Mouse (Mus musculus): ENCODE data around the gene Pctp. TPM values are rescaled to one million over a fixed set of nuclear protein-coding genes. Genes with fewer than 3 reads are reported as not detected.
A peak's percentile ranks its signal among the peaks of the same experiment; 100 is the strongest.

The Pctp gene
- total RNA-seq, 1 experiment from 2014 or later, result 7.7 TPM

GRCm38 (mm10) chr11:90007791-90008531 is 5.3 kb upstream of the Pctp start:
- no peak for DNase-seq

- DNase-seq, result no peak
These were observed 3.4 kb upstream of the Pctp start for GRCm38 (mm10) chr11:90006111-90006510.

- no peak for DNase-seq
These were observed 692 bp upstream of the Pctp start for GRCm38 (mm10) chr11:90003386-90003785.

- no peak for DNase-seq
These were observed 274 bp upstream of the Pctp start for GRCm38 (mm10) chr11:90002987-90003348.

- no peak for DNase-seq
These were observed 1.1 kb downstream of the Pctp start for GRCm38 (mm10) chr11:90001396-90002230.

- no peak for DNase-seq
These were observed 2.0 kb downstream of the Pctp start for GRCm38 (mm10) chr11:90000666-90001065.

- DNase-seq, result no peak
These were observed 3.5 kb downstream of the Pctp start for GRCm38 (mm10) chr11:89998996-89999770.

- no peak for DNase-seq
These were observed 5.8 kb downstream of the Pctp start for GRCm38 (mm10) chr11:89996856-89997255.

- DNase-seq, result no peak
These were observed 6.3 kb downstream of the Pctp start for GRCm38 (mm10) chr11:89996406-89996805.

GRCm38 (mm10) chr11:89995596-89995995 is 7.1 kb downstream of the Pctp start:
- DNase-seq, result no peak

GRCm38 (mm10) chr11:89994706-89995105 is 8.0 kb downstream of the Pctp start:
- DNase-seq, result no peak

- no peak for DNase-seq
These were observed 11.0 kb downstream of the Pctp start for GRCm38 (mm10) chr11:89991661-89992060.

GRCm38 (mm10) chr11:89988936-89989589 is 13.6 kb downstream of the Pctp start:
- DNase-seq, result peak; percentile 84

GRCm38 (mm10) chr11:89986516-89986915 is 16.2 kb downstream of the Pctp start:
- DNase-seq, result no peak

- DNase-seq, result no peak
These were observed 17.2 kb downstream of the Pctp start for GRCm38 (mm10) chr11:89985200-89986187.

- no peak for DNase-seq
These were observed 18.3 kb downstream of the Pctp start for GRCm38 (mm10) chr11:89984436-89984835.

GRCm38 (mm10) chr11:89982918-89983317 is 19.8 kb downstream of the Pctp start:
- no peak for DNase-seq

GRCm38 (mm10) chr11:89980106-89980505 is 22.6 kb downstream of the Pctp start:
- no peak for DNase-seq

GRCm38 (mm10) chr11:89978914-89979818 is 23.5 kb downstream of the Pctp start:
- no peak for DNase-seq

- DNase-seq, result peak; percentile 64
These were observed 24.3 kb downstream of the Pctp start for GRCm38 (mm10) chr11:89978353-89978831.
